Mouse (Mus musculus): ENCODE results near the gene Simc1. TPM values are rescaled to one million over a fixed set of nuclear protein-coding genes. Genes with fewer than 3 reads are reported as not detected.

Gene Simc1
- polyA plus RNA-seq, 1 experiment from 2014 or later: 5.8 TPM

DNA sequence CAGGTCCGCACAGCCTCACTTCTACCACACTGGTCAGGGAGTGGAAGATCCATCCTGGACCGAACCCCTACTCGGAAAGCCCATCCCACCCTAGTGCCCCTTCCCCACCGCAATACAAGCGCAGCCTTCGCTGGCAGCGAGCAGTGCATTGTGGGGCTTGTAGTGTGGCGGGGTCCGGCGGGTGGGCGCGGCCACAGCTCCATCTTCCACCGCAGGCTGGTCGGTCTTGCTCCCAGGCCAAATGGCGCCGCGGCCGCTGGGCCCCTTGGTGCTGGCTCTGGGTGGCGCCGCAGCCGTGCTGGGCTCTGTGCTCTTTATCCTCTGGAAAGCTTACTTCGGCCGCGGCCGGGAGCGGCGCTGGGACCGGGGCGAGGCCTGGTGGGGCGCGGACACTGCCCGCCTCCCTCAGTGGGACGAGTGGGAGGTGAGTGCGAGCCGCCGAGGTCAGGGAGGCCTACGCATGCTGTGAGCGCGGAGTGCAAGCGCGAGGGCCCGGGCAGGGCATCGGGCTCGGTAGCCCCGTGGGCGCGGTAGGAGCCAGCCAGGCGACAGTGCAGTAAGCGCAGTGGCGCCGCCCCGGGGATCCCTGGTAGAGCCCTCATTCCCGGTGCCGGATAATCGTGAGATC is 71.4 kb downstream of the Simc1 start, which contains the start of gene Arl10:
TSS of gene Arl10 (plus strand) at position 162 of the 628 bp plus-strand sequence.
- WGBS: under 1% methylated on average over 55 of the region's 55 CpGs
- H3K27ac ChIP-seq (replicated peaks in 1 of 2; ENCODE audit: control insufficient read depth in 1 of 2, insufficient read depth in 1 of 2, low read depth in 2 of 2, low read length in 2 of 2): peak within 1 kb of the TSS; percentile 61 to 78
- peak within 1 kb of the TSS; percentile 95 for H3K4me2 ChIP-seq (ENCODE audit: low read length)
- H3K4me1 ChIP-seq (ENCODE audit: control insufficient read depth in 2 of 2, insufficient read depth in 2 of 2, low read length in 2 of 2): peaks cover 3 to 20% of the 10 kb centered on the region in 2 experiments
- no peaks in the 10 kb centered on the region for H3K27me3 ChIP-seq (ENCODE audit: control insufficient read depth, insufficient read depth, low read length)
- peaks cover 33% of the 10 kb centered on the region for H3K36me3 ChIP-seq (ENCODE audit: control insufficient read depth, insufficient read depth, low read length)
- H3K9ac ChIP-seq (ENCODE audit: low read length): peak within 1 kb of the TSS; percentile 91
- H3K4me3 ChIP-seq (ENCODE audit: control insufficient read depth in 1 of 2, insufficient read depth in 1 of 2, low read depth in 1 of 2, low read length in 2 of 2): peak within 1 kb of the TSS; percentile 85 to 90
- ATAC-seq (ENCODE audit: insufficient number of reproducible peaks, insufficient read depth, low FRiP score, low read depth): peak; percentile 78
- H3K9me3 ChIP-seq (ENCODE audit: control insufficient read depth, low read length): no peaks in the 10 kb centered on the region

DNA sequence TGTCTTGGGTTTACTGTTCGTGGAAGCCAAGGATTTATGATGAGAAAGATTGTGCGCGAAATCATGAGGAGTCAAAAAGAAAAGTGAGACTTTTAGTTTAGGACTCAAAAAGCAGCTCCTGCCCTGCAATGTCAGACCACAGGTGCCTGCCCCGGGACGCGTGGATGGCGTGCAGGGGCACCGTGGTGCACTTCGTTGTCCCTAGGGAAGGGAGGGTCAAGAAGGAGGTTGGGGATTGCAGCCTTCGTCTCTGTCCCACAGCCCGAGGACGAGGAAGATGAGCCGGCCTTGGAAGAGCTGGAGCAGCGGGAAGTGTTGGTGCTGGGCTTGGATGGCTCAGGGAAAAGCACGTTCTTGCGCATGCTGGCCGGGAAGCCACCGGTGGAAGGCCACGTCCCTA is 71.9 kb downstream of the Simc1 start:
- Histone ChIP-seq H3K4me1 (ENCODE audit: control insufficient read depth in 2 of 2, insufficient read depth in 2 of 2, low read length in 2 of 2) (peaks cover 3 to 20% of the 10 kb centered on the region in 2 experiments), H3K4me3 (ENCODE audit: control insufficient read depth in 1 of 2, insufficient read depth in 1 of 2, low read depth in 1 of 2, low read length in 2 of 2) (peak overlapping the region; percentile 85 to 90), H3K27me3 (ENCODE audit: control insufficient read depth, insufficient read depth, low read length) (no peaks in the 10 kb centered on the region), H3K27ac (replicated peaks in 1 of 2; ENCODE audit: control insufficient read depth in 1 of 2, insufficient read depth in 1 of 2, low read depth in 2 of 2, low read length in 2 of 2) (peak overlapping the region; percentile 61 to 78), H3K9ac (ENCODE audit: low read length) (peak overlapping the region; percentile 91), H3K4me2 (ENCODE audit: low read length) (peak overlapping the region; percentile 95), H3K36me3 (ENCODE audit: control insufficient read depth, insufficient read depth, low read length) (peaks cover 38% of the 10 kb centered on the region), H3K9me3 (ENCODE audit: control insufficient read depth, low read length) (no peaks in the 10 kb centered on the region)
- WGBS: 1% methylated on average over 19 of the region's 19 CpGs
- ATAC-seq (ENCODE audit: insufficient number of reproducible peaks, insufficient read depth, low FRiP score, low read depth): no peak

DNA sequence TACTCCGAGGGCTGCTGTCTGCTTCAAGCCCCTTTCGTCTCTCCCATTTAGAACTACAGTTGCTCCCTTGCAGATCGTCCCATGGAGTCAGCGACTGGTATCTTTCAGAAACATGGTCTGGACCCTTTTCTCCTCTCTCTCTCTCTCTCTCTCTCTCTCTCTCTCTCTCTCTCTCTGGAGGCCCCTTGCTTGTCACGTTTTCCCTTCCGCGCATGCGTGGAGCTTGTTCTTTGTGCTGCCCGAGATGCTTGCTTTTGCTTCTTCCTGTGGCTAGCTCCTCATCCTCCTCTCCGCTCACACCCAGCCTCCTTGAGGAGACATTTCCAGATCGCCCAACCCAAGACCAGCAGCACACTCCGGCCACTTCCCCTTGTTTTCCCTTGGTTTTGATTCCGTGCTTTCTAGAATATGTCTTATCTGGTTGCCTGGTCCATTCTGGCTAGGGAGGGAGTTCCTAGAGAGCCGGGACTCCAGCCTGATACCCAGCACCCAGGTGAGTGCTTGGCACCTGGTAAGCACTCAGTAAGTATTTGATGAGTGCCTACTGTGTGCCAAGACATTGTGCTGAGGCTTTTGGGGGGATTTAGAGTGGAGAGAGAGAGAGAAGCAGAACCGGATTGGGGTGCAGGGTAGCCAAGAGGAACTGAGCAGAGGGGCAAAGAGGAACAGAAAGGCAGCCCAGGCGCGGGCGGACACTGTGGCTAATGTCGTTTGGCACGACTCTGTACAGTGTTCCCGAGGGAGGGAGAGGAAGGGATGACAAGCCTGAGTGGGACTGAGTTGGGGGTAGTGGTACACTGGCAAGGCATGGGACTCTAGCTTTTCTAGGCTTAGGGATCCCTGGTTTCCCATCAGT is 74.3 kb downstream of the Simc1 start:
- peaks cover 2 to 13% of the 10 kb centered on the region in 2 experiments; a peak in 3 of 4 replicates for H3K4me1 ChIP-seq (ENCODE audit: control insufficient read depth in 2 of 2, insufficient read depth in 2 of 2, low read length in 2 of 2)
- no peak overlapping the region for H3K9ac ChIP-seq (ENCODE audit: low read length)
- no peak overlapping the region for H3K4me3 ChIP-seq (ENCODE audit: control insufficient read depth in 1 of 2, insufficient read depth in 1 of 2, low read depth in 1 of 2, low read length in 2 of 2)
- ATAC-seq (ENCODE audit: insufficient number of reproducible peaks, insufficient read depth, low FRiP score, low read depth): no peak
- H3K27ac ChIP-seq (replicated peaks in 1 of 2; ENCODE audit: control insufficient read depth in 1 of 2, insufficient read depth in 1 of 2, low read depth in 2 of 2, low read length in 2 of 2): no peak overlapping the region
- no peak overlapping the region for H3K4me2 ChIP-seq (ENCODE audit: low read length)
- no peaks in the 10 kb centered on the region for H3K9me3 ChIP-seq (ENCODE audit: control insufficient read depth, low read length)
- WGBS: 75% methylated on average over 21 of the region's 21 CpGs
- H3K36me3 ChIP-seq (ENCODE audit: control insufficient read depth, insufficient read depth, low read length): peaks cover 62% of the 10 kb centered on the region
- no peaks in the 10 kb centered on the region for H3K27me3 ChIP-seq (ENCODE audit: control insufficient read depth, insufficient read depth, low read length)

DNA sequence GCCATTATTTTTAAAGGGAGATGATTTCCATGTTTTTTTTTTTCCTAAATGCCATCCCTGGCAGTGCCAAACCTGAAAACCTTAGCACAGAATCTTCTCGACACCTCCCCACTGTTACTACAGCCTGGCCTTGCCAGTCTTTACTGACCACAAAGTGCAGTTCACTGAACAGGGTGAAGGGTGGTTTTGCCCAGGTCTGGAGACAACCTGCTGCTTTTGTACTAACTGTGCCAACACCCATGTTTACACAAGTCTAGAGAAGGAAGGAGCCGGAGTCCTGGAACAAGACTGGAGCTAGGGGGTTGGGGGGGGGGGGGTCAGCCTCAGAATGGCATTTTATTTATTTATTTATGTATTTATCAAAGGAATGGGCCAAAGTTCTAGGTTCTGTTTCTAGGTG is 77.8 kb downstream of the Simc1 start:
- H3K27me3 ChIP-seq (ENCODE audit: control insufficient read depth, insufficient read depth, low read length): no peaks in the 10 kb centered on the region
- H3K9me3 ChIP-seq (ENCODE audit: control insufficient read depth, low read length): no peaks in the 10 kb centered on the region
- 77% methylated on average over 2 of the region's 2 CpGs for WGBS
- H3K4me3 ChIP-seq (ENCODE audit: control insufficient read depth in 1 of 2, insufficient read depth in 1 of 2, low read depth in 1 of 2, low read length in 2 of 2): no peak overlapping the region
- no peak for ATAC-seq (ENCODE audit: insufficient number of reproducible peaks, insufficient read depth, low FRiP score, low read depth)
- H3K4me1 ChIP-seq (ENCODE audit: control insufficient read depth in 2 of 2, insufficient read depth in 2 of 2, low read length in 2 of 2): no peaks in the 10 kb centered on the region
- no peak overlapping the region for H3K27ac ChIP-seq (replicated peaks in 1 of 2; ENCODE audit: control insufficient read depth in 1 of 2, insufficient read depth in 1 of 2, low read depth in 2 of 2, low read length in 2 of 2)
- no peak overlapping the region for H3K9ac ChIP-seq (ENCODE audit: low read length)
- H3K4me2 ChIP-seq (ENCODE audit: low read length): no peak overlapping the region
- H3K36me3 ChIP-seq (ENCODE audit: control insufficient read depth, insufficient read depth, low read length): peaks cover 96% of the 10 kb centered on the region

DNA sequence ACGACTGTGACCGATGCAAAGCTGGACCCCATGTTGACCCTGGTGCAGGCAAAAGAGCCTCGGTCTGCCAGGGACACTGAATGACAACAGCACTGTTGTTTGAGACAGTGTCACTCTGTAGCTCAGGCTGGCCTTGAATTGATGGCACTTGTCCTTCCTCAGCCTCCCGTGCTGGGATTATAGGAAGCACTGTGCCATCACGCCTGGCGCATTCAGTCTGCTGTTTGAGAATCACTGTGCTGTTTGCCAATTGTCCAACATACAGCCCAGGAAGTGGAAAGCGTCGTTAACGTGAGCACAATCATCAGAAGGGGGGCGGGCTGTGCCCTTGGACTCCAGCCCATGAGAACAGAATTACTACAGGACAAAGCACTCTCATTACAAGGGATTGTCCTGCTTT is 78.5 kb downstream of the Simc1 start:
- Histone ChIP-seq H3K9ac (ENCODE audit: low read length) (no peak overlapping the region), H3K27ac (replicated peaks in 1 of 2; ENCODE audit: control insufficient read depth in 1 of 2, insufficient read depth in 1 of 2, low read depth in 2 of 2, low read length in 2 of 2) (no peak overlapping the region), H3K4me2 (ENCODE audit: low read length) (no peak overlapping the region), H3K9me3 (ENCODE audit: control insufficient read depth, low read length) (no peaks in the 10 kb centered on the region), H3K36me3 (ENCODE audit: control insufficient read depth, insufficient read depth, low read length) (peaks cover 99% of the 10 kb centered on the region), H3K4me3 (ENCODE audit: control insufficient read depth in 1 of 2, insufficient read depth in 1 of 2, low read depth in 1 of 2, low read length in 2 of 2) (no peak overlapping the region), H3K27me3 (ENCODE audit: control insufficient read depth, insufficient read depth, low read length) (no peaks in the 10 kb centered on the region), H3K4me1 (ENCODE audit: control insufficient read depth in 2 of 2, insufficient read depth in 2 of 2, low read length in 2 of 2) (no peaks in the 10 kb centered on the region)
- 76% methylated on average over 10 of the region's 10 CpGs for WGBS
- no peak for ATAC-seq (ENCODE audit: insufficient number of reproducible peaks, insufficient read depth, low FRiP score, low read depth)

DNA sequence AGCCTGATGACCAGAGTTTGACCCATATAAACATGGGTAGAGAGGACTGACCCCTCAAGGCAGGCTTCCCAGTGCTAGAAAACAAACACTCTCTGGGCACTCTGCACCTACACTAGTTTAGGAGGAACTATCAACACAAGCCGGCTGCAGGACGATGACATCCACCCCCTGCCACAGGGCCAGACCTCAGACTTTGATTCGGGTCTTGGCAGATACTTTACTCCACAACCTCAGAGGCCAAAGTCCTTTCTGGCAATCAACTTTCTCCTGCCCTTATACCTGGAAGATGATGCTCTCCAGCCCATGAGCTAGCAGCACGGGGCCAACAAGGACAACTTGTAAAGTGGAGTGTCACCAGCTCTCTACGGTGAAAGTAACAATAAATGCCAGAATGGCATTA is 79.3 kb downstream of the Simc1 start:
- Histone ChIP-seq H3K36me3 (ENCODE audit: control insufficient read depth, insufficient read depth, low read length) (peaks cover 99% of the 10 kb centered on the region), H3K9ac (ENCODE audit: low read length) (no peak overlapping the region), H3K4me1 (ENCODE audit: control insufficient read depth in 2 of 2, insufficient read depth in 2 of 2, low read length in 2 of 2) (no peaks in the 10 kb centered on the region), H3K27me3 (ENCODE audit: control insufficient read depth, insufficient read depth, low read length) (no peaks in the 10 kb centered on the region), H3K4me2 (ENCODE audit: low read length) (no peak overlapping the region), H3K9me3 (ENCODE audit: control insufficient read depth, low read length) (no peaks in the 10 kb centered on the region), H3K4me3 (ENCODE audit: control insufficient read depth in 1 of 2, insufficient read depth in 1 of 2, low read depth in 1 of 2, low read length in 2 of 2) (no peak overlapping the region), H3K27ac (replicated peaks in 1 of 2; ENCODE audit: control insufficient read depth in 1 of 2, insufficient read depth in 1 of 2, low read depth in 2 of 2, low read length in 2 of 2) (no peak overlapping the region)
- ATAC-seq (ENCODE audit: insufficient number of reproducible peaks, insufficient read depth, low FRiP score, low read depth): no peak
- 81% methylated on average over 5 of the region's 5 CpGs for WGBS

DNA sequence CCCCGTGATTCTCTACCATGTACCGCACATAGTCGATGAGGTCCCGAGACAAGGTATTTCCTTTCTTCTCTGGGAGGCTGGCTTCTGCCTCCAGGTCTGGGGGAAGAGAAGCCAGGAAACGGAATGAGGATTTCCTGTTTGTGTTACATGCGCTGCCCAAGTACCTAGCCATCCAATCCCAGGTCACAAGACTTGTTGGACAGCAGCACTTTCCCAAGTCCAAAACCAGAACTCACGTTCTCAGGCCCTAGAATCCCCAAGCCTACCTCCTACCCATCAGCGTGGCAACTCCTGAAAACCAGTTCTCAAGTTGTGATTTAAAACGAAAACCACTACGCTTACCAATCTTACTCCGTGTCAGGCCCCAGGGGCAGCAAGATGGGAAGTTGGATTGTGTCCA is 82.3 kb downstream of the Simc1 start:
- Histone ChIP-seq H3K36me3 (ENCODE audit: control insufficient read depth, insufficient read depth, low read length) (peaks cover 77% of the 10 kb centered on the region), H3K4me1 (ENCODE audit: control insufficient read depth in 2 of 2, insufficient read depth in 2 of 2, low read length in 2 of 2) (peaks cover 0 to 1% of the 10 kb centered on the region in 2 experiments; a peak in 1 of 4 replicates), H3K9ac (ENCODE audit: low read length) (no peak overlapping the region), H3K4me3 (ENCODE audit: control insufficient read depth in 1 of 2, insufficient read depth in 1 of 2, low read depth in 1 of 2, low read length in 2 of 2) (no peak overlapping the region), H3K27ac (replicated peaks in 1 of 2; ENCODE audit: control insufficient read depth in 1 of 2, insufficient read depth in 1 of 2, low read depth in 2 of 2, low read length in 2 of 2) (no peak overlapping the region), H3K27me3 (ENCODE audit: control insufficient read depth, insufficient read depth, low read length) (no peaks in the 10 kb centered on the region), H3K9me3 (ENCODE audit: control insufficient read depth, low read length) (no peaks in the 10 kb centered on the region), H3K4me2 (ENCODE audit: low read length) (no peak overlapping the region)
- ATAC-seq (ENCODE audit: insufficient number of reproducible peaks, insufficient read depth, low FRiP score, low read depth): no peak
- whole genome bisulfite sequencing: 75% methylated on average over 11 of the region's 11 CpGs

All from heart, embryonic 14.5 days (tissue).